Mouse (Mus musculus) stomach, postnatal 0 days (tissue): ENCODE measurements at regions not wholly inside any gene's neighbourhood (a gene's known extent, or its start where the extent isn't known, plus 50 kb on each side); places are given as distances from the start of the nearest gene placed in this dataset.

Experiments used
- ATAC-seq: fragments of 200-750 bp; cut with Nextera tagmentation; 2 replicates; pipeline ENCODE4 v1.8.0; 2017; ENCODE audit not compliant: low FRiP score, low TSS enrichment
- DNase-seq: peaks from one replicate; pipeline ENCODE4 v3.0.0-alpha.2; 2016; ENCODE audit warnings: low spot score
- H3K27ac ChIP-seq: fragments of 300-500 bp; sonication (generic); replicated peaks from 2 replicates; pipeline ENCODE4 v1.5.1; 2014; ENCODE audit warnings: mild to moderate bottlenecking, control low read depth
- H3K27me3 ChIP-seq: fragments of 300-500 bp; sonication (generic); 2 replicates; pipeline ENCODE4 v1.6.1; 2014; ENCODE audit warnings: low read length; ENCODE audit not compliant: control insufficient read depth, insufficient read depth
- H3K36me3 ChIP-seq: fragments of 300-500 bp; sonication (generic); 2 replicates; pipeline ENCODE4 v1.6.1; 2014; ENCODE audit warnings: low read length, mixed read lengths; ENCODE audit not compliant: control insufficient read depth, insufficient read depth
- H3K4me1 ChIP-seq: fragments of 300-500 bp; sonication (generic); replicated peaks from 2 replicates; pipeline ENCODE4 v1.6.1; 2014; ENCODE audit warnings: antibody characterized with exemption; ENCODE audit not compliant: control insufficient read depth, insufficient read depth
- H3K4me2 ChIP-seq: fragments of 300-500 bp; sonication (generic); replicated peaks from 2 replicates; pipeline ENCODE4 v1.6.1; 2014; ENCODE audit warnings: low read depth, mild to moderate bottlenecking, control low read depth, moderate library complexity
- H3K4me3 ChIP-seq: fragments of 300-500 bp; sonication (generic); 2 replicates; pipeline ENCODE4 v1.5.1; 2014; ENCODE audit warnings: low read depth, low read length, control low read depth
- H3K9ac ChIP-seq: fragments of 300-500 bp; sonication (generic); 2 replicates; pipeline ENCODE4 v1.6.1; 2014; ENCODE audit warnings: mild to moderate bottlenecking, low read length, control low read depth, mixed read lengths
- H3K9me3 ChIP-seq: fragments of 300-500 bp; sonication (generic); 2 replicates; pipeline ENCODE4 v1.6.1; 2016; ENCODE audit warnings: low read length; ENCODE audit not compliant: control insufficient read depth
- CTCF ChIP-seq: IDR thresholded peaks from 2 replicates; pipeline ENCODE4 v1.5.1; 2016; ENCODE audit warnings: antibody characterized with exemption, low read depth, mild to moderate bottlenecking, moderate library complexity
- EP300 ChIP-seq: optimal IDR thresholded peaks from 2 replicates; pipeline ENCODE3; 2016; ENCODE audit warnings: antibody characterized with exemption
- WGBS: fragments of 180-500 bp; shearing (Covaris S2); extraction: QIAGEN DNeasy Blood & Tissue Kit; methylation state at CpG from one replicate; pipeline ENCODE4 v1.1.7; 2014; 5-methylcytosine and 5-hydroxymethylcytosine counted together

DNA sequence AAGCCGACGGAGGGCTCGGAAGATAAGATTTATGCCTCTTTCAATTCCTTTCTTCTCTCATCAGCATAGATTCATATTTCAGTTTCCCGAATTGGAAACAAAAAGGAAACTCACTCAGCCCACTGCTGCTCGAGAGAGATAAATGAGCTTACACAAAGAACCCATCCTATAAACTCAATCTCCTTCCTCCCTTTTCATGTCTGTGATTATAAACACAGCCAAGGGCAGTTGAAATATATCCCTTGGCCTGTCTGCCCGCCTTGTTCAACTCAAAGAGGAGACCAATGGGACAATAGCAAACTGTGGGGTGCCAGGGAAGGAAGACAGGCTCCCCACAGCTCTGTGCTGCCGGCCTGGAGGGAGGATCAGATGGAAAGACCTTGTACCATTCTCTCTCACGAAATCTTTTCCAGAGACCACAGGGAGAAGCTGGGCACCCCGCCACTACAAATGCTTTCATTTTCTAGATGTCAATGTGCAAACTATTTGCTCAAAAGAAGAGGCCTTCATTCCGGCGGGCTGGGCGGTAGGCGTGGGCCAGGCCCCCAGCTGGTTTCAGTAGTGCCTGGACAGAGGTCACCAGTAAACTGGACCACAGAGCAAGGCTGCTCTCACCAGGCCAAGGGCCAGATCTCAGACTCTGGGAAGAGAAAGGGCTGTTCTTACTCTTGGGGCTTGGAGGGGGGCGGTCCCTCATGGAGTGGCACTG, 69.7 kb upstream of the Syt13 start:
- Histone ChIP-seq H3K27ac (peak overlapping the region; percentile 77), H3K27me3 (no peaks in the 10 kb centered on the region), H3K9me3 (no peaks in the 10 kb centered on the region), H3K9ac (no peak overlapping the region), H3K4me2 (no peak overlapping the region), H3K4me3 (no peak overlapping the region), H3K36me3 (no peaks in the 10 kb centered on the region), H3K4me1 (0 out of 2 replicates have a peak, but pooled peaks cover 3% of the 10 kb centered on the region)
- TF ChIP-seq EP300 = no peak
- TF ChIP-seq CTCF = 0 out of 2 replicates have a peak, but pooled peaks have one; percentile 5
- DNase-seq (peak; percentile 27), ATAC-seq (peak; percentile 82)
- WGBS = 27% methylated on average over 14 of the region's 14 CpGs

DNA sequence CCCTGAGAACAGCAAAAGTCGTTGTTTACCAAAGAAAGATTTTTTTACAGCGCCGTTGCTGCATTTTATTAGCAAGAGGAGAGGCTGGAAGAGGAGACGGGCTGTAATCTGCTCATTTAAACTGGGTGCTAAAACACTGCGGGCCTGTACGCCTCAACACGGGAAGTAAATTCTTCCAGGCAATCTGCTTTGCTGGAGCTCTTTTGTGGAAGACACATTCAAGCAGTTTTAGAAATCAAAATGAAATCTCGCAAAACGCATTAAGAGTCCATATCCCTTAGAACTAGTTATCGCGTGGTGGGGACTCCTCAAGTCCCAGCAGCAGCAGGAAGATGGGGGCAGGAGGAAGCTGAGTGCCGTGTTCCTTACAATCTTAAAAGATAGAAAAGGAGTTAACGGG, 65.9 kb upstream of the Syt13 start:
- Histone ChIP-seq H3K4me1 (0 out of 2 replicates have a peak, but pooled peaks cover 3% of the 10 kb centered on the region), H3K36me3 (no peaks in the 10 kb centered on the region), H3K4me2 (no peak overlapping the region), H3K27me3 (no peaks in the 10 kb centered on the region), H3K4me3 (no peak overlapping the region), H3K27ac (no peak overlapping the region), H3K9me3 (no peaks in the 10 kb centered on the region), H3K9ac (no peak overlapping the region)
- WGBS = 68% methylated on average over 13 of the region's 13 CpGs
- ATAC-seq (no peak), DNase-seq (no peak)
- TF ChIP-seq CTCF (no peak), EP300 (no peak)

DNA sequence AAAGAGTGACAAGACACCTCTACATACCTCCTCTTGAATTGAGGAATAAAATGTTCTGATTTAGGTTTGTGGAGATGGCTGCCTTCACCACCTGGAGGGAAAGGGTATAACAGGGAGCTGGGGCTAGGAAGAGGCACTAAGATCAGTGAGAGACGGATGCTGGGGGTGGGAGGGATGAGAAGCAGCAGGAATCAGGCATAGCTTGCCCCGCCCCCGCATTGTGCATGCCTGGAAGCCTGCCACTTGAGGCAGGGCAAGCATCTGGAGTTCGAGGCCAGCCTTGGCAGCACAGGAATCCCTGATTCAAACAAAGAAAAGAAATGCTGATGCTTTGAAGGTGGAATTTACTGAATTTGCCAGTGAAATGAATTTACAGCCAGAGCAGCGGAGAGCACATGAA, 63.6 kb upstream of the Syt13 start:
- ATAC-seq (no peak), DNase-seq (no peak)
- no peak overlapping the region for H3K27ac ChIP-seq
- no peak overlapping the region for H3K4me2 ChIP-seq
- no peaks in the 10 kb centered on the region for H3K9me3 ChIP-seq
- H3K27me3 ChIP-seq = no peaks in the 10 kb centered on the region
- TF ChIP-seq EP300 = no peak
- no peak for TF ChIP-seq CTCF
- H3K36me3 ChIP-seq = no peaks in the 10 kb centered on the region
- no peaks in the 10 kb centered on the region for H3K4me1 ChIP-seq
- H3K9ac ChIP-seq = no peak overlapping the region
- 44% methylated on average over 5 of the region's 5 CpGs for WGBS
- no peak overlapping the region for H3K4me3 ChIP-seq

DNA sequence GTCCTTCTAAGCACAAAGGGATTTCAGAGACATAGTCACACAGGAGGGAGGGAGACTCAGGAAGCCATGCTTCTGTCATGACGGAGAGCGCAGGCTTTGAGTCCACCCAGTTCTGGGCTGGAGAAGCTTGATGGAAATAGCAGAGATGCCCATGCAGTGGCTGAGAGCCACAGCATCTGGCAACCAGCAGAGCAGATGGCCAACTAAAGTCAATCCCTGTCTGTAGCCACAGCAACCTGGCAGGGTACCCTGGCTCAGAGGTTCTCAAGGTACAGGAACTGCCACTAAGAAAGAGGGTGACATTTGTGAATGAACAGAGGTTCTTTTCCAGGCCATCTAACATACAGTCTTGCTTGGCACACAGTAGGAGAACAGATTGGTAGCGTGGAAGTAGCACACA, 61.7 kb upstream of the Syt13 start:
- Histone ChIP-seq H3K4me2 (no peak overlapping the region), H3K4me1 (no peaks in the 10 kb centered on the region), H3K36me3 (no peaks in the 10 kb centered on the region), H3K4me3 (no peak overlapping the region), H3K27ac (no peak overlapping the region), H3K9me3 (no peaks in the 10 kb centered on the region), H3K27me3 (no peaks in the 10 kb centered on the region), H3K9ac (no peak overlapping the region)
- no peak for DNase-seq
- TF ChIP-seq EP300 (no peak), CTCF (no peak)
- no peak for ATAC-seq
- WGBS = 81% methylated on average over 3 of the region's 3 CpGs

DNA sequence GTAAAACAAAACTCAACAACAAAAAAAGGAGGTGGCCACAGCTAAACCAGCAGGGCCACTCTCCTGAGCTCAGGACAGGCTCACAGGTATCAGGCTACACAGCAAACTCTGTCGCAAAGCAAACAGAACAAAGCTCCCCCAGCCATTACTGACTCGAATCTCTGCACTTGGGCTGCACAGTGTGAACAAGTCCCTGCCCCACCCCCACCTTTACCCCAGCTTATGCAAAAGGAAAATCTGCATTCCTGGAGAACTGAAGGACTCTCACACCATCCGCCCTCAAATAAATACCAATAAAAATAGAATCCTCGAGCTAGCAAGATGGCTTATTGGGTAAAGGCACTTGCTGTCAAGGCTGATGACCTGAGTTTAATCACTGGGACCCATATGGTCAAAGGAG, 60.6 kb upstream of the Syt13 start:
- H3K4me3 ChIP-seq = no peak overlapping the region
- no peaks in the 10 kb centered on the region for H3K36me3 ChIP-seq
- no peaks in the 10 kb centered on the region for H3K9me3 ChIP-seq
- TF ChIP-seq EP300 (no peak), CTCF (no peak)
- no peaks in the 10 kb centered on the region for H3K4me1 ChIP-seq
- H3K27me3 ChIP-seq = no peaks in the 10 kb centered on the region
- H3K9ac ChIP-seq = no peak overlapping the region
- DNase-seq (no peak), ATAC-seq (no peak)
- H3K27ac ChIP-seq = no peak overlapping the region
- WGBS = 29% methylated on average over 4 of the region's 4 CpGs
- no peak overlapping the region for H3K4me2 ChIP-seq

DNA sequence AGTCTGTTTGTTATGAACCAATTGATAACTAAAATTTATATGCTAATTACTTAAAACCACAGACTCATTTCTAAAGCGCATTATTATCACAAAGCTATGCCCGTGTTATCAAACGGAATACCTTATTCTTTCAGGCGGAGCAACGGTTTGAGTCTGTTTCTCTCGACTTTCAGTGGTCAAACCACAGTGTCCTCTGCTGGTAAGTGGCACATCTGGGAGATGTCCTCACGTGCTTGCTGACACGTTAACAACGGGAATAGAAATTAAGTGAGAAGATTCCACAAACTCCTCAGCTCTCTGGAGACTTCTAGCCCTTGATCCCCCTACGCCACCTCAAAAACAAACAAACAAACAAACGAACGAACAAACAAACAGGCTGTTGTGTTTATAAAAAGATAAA, 58.9 kb upstream of the Syt13 start:
- H3K27me3 ChIP-seq = no peaks in the 10 kb centered on the region
- DNase-seq = no peak
- 66% methylated on average over 12 of the region's 12 CpGs for WGBS
- H3K9me3 ChIP-seq = no peaks in the 10 kb centered on the region
- H3K4me3 ChIP-seq = no peak overlapping the region
- no peak for ATAC-seq
- 0 out of 2 replicates have a peak, but pooled peaks have one; percentile 9 for TF ChIP-seq CTCF
- no peak for TF ChIP-seq EP300
- H3K4me2 ChIP-seq = no peak overlapping the region
- H3K4me1 ChIP-seq = no peaks in the 10 kb centered on the region
- no peak overlapping the region for H3K27ac ChIP-seq
- H3K36me3 ChIP-seq = no peaks in the 10 kb centered on the region
- H3K9ac ChIP-seq = no peak overlapping the region
